Mouse (Mus musculus) heart, embryonic 12.5 days (tissue): Measurements from ENCODE around the gene Ccl4. TPM values are rescaled to one million over a fixed set of nuclear protein-coding genes. Genes with fewer than 3 reads are reported as not detected.

Source experiments
- ATAC-seq: fragments of 200-750 bp; cut with Nextera tagmentation; 2 replicates; pipeline ENCODE4 v1.8.0; 2017; ENCODE audit warnings: moderate TSS enrichment, moderate library complexity; ENCODE audit not compliant: insufficient number of reproducible peaks, low FRiP score
- H3K27ac ChIP-seq: fragments of 300-500 bp; sonication (generic); 2 replicates; pipeline ENCODE4 v1.5.1; 2016; ENCODE audit warnings: mild to moderate bottlenecking, moderate library complexity; ENCODE audit not compliant: poor library complexity, severe bottlenecking
- H3K27me3 ChIP-seq: fragments of 300-500 bp; sonication (generic); replicated peaks from 2 replicates; pipeline ENCODE4 v1.6.1; 2016; ENCODE audit warnings: mild to moderate bottlenecking, moderate library complexity
- H3K36me3 ChIP-seq: fragments of 300-500 bp; sonication (generic); 2 replicates; pipeline ENCODE4 v1.6.1; 2016; ENCODE audit warnings: mild to moderate bottlenecking, moderate library complexity
- H3K4me1 ChIP-seq: fragments of 300-500 bp; sonication (generic); replicated peaks from 2 replicates; pipeline ENCODE4 v1.6.1; 2016; ENCODE audit warnings: mild to moderate bottlenecking
- H3K4me2 ChIP-seq: fragments of 300-500 bp; sonication (generic); 2 replicates; pipeline ENCODE4 v1.6.1; 2016; ENCODE audit warnings: mild to moderate bottlenecking, moderate library complexity
- H3K4me3 ChIP-seq: fragments of 300-500 bp; sonication (generic); 2 replicates; pipeline ENCODE4 v1.5.1; 2016; ENCODE audit warnings: mild to moderate bottlenecking
- H3K9ac ChIP-seq: fragments of 300-500 bp; sonication (generic); 2 replicates; pipeline ENCODE4 v1.6.1; 2016; ENCODE audit warnings: mild to moderate bottlenecking, moderate library complexity
- H3K9me3 ChIP-seq: fragments of 300-500 bp; sonication (generic); replicated peaks from 2 replicates; pipeline ENCODE4 v1.6.1; 2016; ENCODE audit warnings: mild to moderate bottlenecking, moderate library complexity
- WGBS: fragments of 180-500 bp; shearing (Covaris S2); methylation state at CpG from one replicate; pipeline ENCODE4 v1.1.7; 2016; 5-methylcytosine and 5-hydroxymethylcytosine counted together
- polyA plus RNA-seq: library from polyadenylated mRNA; unstranded; fragments of >200 nt; fragmentation: Nextera tagmentation; extraction: Ambion mirVana; gene quantifications from 2 replicates; pipeline ENCODE4 v1.2.1, GENCODE M21; 2016

Gene Ccl4
- polyA plus RNA-seq, result 0.37 and 0.51 TPM in 2 replicates

DNA sequence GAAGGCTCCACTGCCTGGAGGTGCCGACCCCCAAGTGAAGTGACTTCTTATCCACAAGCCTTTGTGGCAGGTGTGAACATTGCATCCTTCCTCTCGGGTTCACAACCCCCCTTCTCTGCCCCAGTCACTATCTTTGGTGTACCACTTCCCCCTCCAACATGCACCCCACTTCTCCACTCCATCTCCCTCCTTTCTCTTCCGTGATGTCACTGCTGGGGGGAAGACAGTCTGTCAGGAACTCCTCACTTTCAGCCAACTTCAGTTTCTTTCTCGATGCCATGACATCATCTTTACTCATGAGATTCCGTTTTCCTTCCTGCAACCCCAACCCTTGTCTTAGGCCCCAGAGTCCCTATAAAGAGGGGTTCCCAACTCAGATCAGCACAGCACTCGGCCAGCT lies at the start of gene Ccl4:
Ccl4 (plus strand) TSS at position 381 of the 400 bp plus-strand sequence.
- no peak for ATAC-seq
- H3K9ac ChIP-seq, result no peak within 1 kb of the TSS
- H3K27ac ChIP-seq, result no peak within 1 kb of the TSS
- no peaks in the 10 kb centered on the region for H3K4me1 ChIP-seq
- no peak within 1 kb of the TSS for H3K4me2 ChIP-seq
- H3K27me3 ChIP-seq, result no peaks in the 10 kb centered on the region
- 61% methylated on average over 6 of the region's 6 CpGs for WGBS
- H3K36me3 ChIP-seq, result no peaks in the 10 kb centered on the region
- H3K4me3 ChIP-seq, result no peak within 1 kb of the TSS
- H3K9me3 ChIP-seq, result no peaks in the 10 kb centered on the region

DNA sequence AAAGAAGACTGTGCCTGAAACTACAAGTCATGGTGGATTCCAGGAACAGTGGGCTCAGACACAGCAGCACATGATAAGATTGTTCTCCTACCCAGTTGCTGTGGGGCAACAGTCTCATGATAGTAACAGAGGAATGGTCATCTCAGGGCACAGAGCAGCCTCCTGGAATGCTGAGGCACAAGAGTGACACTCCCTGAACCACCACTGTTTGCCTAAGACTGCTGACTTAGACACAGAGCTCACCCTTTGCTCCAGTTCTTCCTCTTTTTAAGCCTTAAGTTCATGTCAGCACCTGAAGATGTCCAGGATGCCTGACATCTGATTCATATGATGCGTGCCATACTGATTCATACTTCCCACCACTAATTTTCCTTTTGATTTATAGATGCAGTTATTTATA lies 45.8 kb upstream of the Ccl4 start:
- H3K4me1 ChIP-seq, result no peaks in the 10 kb centered on the region
- no peaks in the 10 kb centered on the region for H3K27me3 ChIP-seq
- no peaks in the 10 kb centered on the region for H3K36me3 ChIP-seq
- no peak overlapping the region for H3K4me2 ChIP-seq
- 78% methylated on average over 1 of the region's 1 CpGs for WGBS
- H3K27ac ChIP-seq, result no peak overlapping the region
- H3K9ac ChIP-seq, result no peak overlapping the region
- ATAC-seq, result no peak
- H3K4me3 ChIP-seq, result no peak overlapping the region
- no peaks in the 10 kb centered on the region for H3K9me3 ChIP-seq

- H3K36me3 ChIP-seq, result no peaks in the 10 kb centered on the region
- no peak overlapping the region for H3K4me3 ChIP-seq
- no peak for ATAC-seq
- H3K27ac ChIP-seq, result no peak overlapping the region
- no peaks in the 10 kb centered on the region for H3K9me3 ChIP-seq
- no peak overlapping the region for H3K9ac ChIP-seq
- WGBS, result 75% methylated on average over 5 of the region's 5 CpGs
- H3K4me1 ChIP-seq, result no peaks in the 10 kb centered on the region
- no peak overlapping the region for H3K4me2 ChIP-seq
- H3K27me3 ChIP-seq, result no peaks in the 10 kb centered on the region
These were observed 44.1 kb upstream of the Ccl4 start for GRCm38 (mm10) chr11:83618238-83618637.

DNA sequence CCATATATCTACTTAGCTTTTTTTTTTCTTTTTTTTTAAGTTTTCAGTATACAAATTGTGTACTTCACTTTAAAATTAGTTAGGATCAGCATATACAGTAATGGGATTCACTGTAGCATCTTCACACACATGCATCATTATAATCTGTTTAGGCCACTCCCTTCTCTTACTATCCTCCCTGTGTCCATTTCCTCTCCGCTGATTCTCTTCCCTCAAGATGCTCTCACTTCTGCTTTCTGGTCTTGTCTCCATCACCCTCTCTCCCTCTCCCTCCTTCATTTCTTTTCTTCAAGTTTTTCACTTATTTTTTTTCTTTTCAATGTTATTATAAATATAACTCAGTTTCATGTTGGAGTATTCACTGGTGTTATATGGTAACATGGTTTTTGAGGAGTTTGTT lies 43.3 kb upstream of the Ccl4 start:
- ATAC-seq, result no peak
- Histone ChIP-seq H3K4me1 (no peaks in the 10 kb centered on the region), H3K36me3 (no peaks in the 10 kb centered on the region), H3K4me2 (no peak overlapping the region), H3K9ac (no peak overlapping the region), H3K27ac (no peak overlapping the region), H3K4me3 (no peak overlapping the region), H3K9me3 (no peaks in the 10 kb centered on the region), H3K27me3 (no peaks in the 10 kb centered on the region)
- 91% methylated on average over 1 of the region's 1 CpGs for WGBS

- Histone ChIP-seq H3K9me3 (no peaks in the 10 kb centered on the region), H3K36me3 (no peaks in the 10 kb centered on the region), H3K27me3 (no peaks in the 10 kb centered on the region), H3K4me2 (no peak overlapping the region), H3K4me3 (no peak overlapping the region), H3K4me1 (no peaks in the 10 kb centered on the region), H3K27ac (no peak overlapping the region), H3K9ac (no peak overlapping the region)
- no peak for ATAC-seq
- WGBS, result 82% methylated on average over 3 of the region's 3 CpGs
These were observed 38.8 kb upstream of the Ccl4 start for GRCm38 (mm10) chr11:83623586-83623985.

DNA sequence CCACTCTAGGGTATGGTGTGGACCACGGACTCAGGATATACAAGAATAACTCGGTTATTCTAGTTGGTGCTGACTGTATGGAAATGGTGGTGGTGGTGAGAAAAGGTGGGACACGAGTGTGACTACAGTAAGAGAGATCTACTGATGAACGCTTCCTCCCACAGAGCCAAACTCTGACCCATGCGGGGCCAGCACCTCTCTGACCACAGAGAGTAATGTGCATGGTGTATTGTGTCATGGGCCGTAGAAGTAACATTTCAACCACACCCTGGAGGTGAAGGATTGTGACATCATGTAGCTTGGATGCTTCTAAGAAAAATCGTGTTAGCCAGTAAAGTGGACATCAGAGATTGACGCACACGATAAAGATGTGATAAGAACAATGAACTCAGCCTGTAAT lies 33.6 kb upstream of the Ccl4 start:
- ATAC-seq, result no peak
- Histone ChIP-seq H3K4me1 (peaks cover 13% of the 10 kb centered on the region), H3K4me3 (no peak overlapping the region), H3K27ac (no peak overlapping the region), H3K4me2 (no peak overlapping the region), H3K9ac (no peak overlapping the region), H3K9me3 (no peaks in the 10 kb centered on the region), H3K27me3 (no peaks in the 10 kb centered on the region), H3K36me3 (no peaks in the 10 kb centered on the region)
- 81% methylated on average over 9 of the region's 9 CpGs for WGBS

DNA sequence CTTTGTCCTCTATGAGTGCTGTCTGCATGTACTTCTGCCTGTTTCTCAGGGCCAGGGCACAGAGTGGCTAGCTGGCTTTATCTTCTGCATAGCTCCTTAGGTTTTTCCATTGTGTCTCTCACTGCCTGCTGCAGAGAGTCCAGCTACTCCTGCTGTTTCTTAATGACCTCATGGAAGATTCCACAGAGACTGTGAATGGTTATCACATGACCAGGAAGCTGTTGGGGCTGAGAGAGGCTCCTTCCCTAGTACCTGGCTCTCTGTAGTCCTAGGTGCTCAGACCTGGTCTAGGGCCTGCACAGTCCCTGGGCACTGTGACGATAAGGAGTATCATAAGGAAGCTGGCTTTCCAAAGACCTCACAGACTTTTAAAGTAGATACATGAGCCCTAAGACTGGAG lies 31.8 kb upstream of the Ccl4 start:
- H3K4me1 ChIP-seq, result peaks cover 14% of the 10 kb centered on the region
- 82% methylated on average over 1 of the region's 1 CpGs for WGBS
- no peak overlapping the region for H3K4me3 ChIP-seq
- H3K9ac ChIP-seq, result no peak overlapping the region
- no peaks in the 10 kb centered on the region for H3K36me3 ChIP-seq
- no peak overlapping the region for H3K4me2 ChIP-seq
- peak; percentile 51; the same call in 1 of the 2 replicates for ATAC-seq
- no peaks in the 10 kb centered on the region for H3K9me3 ChIP-seq
- no peaks in the 10 kb centered on the region for H3K27me3 ChIP-seq
- no peak overlapping the region for H3K27ac ChIP-seq

DNA sequence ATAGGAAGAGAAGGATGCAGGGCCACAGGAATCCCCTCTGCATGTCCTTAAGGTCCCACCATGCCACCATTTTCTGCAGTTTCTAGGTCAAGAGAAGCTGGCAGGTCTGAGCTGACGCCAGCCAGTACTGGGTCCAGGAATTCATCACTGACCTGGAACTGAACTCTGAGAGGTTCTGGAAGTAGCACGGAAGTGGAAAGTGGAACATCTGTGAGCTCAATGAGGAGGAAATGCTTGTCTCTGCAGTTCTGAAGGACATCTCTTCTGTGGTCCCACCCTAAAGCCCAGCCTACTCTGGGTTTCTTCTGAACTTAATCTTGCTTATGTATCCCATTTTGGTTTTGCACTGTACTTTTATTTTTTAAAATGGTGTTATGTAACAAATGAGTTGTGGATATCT lies 31.3 kb upstream of the Ccl4 start:
- H3K9ac ChIP-seq, result no peak overlapping the region
- H3K4me2 ChIP-seq, result no peak overlapping the region
- H3K36me3 ChIP-seq, result no peaks in the 10 kb centered on the region
- H3K4me3 ChIP-seq, result no peak overlapping the region
- peaks cover 14% of the 10 kb centered on the region for H3K4me1 ChIP-seq
- H3K27ac ChIP-seq, result no peak overlapping the region
- ATAC-seq, result no peak
- 62% methylated on average over 2 of the region's 2 CpGs for WGBS
- no peaks in the 10 kb centered on the region for H3K9me3 ChIP-seq
- H3K27me3 ChIP-seq, result no peaks in the 10 kb centered on the region

- Histone ChIP-seq H3K36me3 (no peaks in the 10 kb centered on the region), H3K9ac (no peak overlapping the region), H3K27ac (no peak overlapping the region), H3K4me2 (no peak overlapping the region), H3K9me3 (no peaks in the 10 kb centered on the region), H3K4me3 (no peak overlapping the region), H3K4me1 (peaks cover 14% of the 10 kb centered on the region), H3K27me3 (no peaks in the 10 kb centered on the region)
- no peak for ATAC-seq
- 57% methylated on average over 4 of the region's 4 CpGs for WGBS
These were observed 29.6 kb upstream of the Ccl4 start for GRCm38 (mm10) chr11:83632744-83633143.

GRCm38 (mm10) chr11:83634425-83634824 lies 28.0 kb upstream of the Ccl4 start:
- Histone ChIP-seq H3K9me3 (no peaks in the 10 kb centered on the region), H3K36me3 (no peaks in the 10 kb centered on the region), H3K4me2 (no peak overlapping the region), H3K27ac (no peak overlapping the region), H3K27me3 (no peaks in the 10 kb centered on the region), H3K9ac (no peak overlapping the region), H3K4me1 (peaks cover 14% of the 10 kb centered on the region), H3K4me3 (no peak overlapping the region)
- WGBS, result 70% methylated on average over 4 of the region's 4 CpGs
- no peak for ATAC-seq

GRCm38 (mm10) chr11:83634898-83635297 lies 27.5 kb upstream of the Ccl4 start:
- Histone ChIP-seq H3K4me2 (no peak overlapping the region), H3K36me3 (no peaks in the 10 kb centered on the region), H3K27me3 (no peaks in the 10 kb centered on the region), H3K9ac (no peak overlapping the region), H3K9me3 (no peaks in the 10 kb centered on the region), H3K4me1 (peaks cover 14% of the 10 kb centered on the region), H3K27ac (no peak overlapping the region), H3K4me3 (no peak overlapping the region)
- 88% methylated on average over 2 of the region's 2 CpGs for WGBS
- no peak for ATAC-seq

DNA sequence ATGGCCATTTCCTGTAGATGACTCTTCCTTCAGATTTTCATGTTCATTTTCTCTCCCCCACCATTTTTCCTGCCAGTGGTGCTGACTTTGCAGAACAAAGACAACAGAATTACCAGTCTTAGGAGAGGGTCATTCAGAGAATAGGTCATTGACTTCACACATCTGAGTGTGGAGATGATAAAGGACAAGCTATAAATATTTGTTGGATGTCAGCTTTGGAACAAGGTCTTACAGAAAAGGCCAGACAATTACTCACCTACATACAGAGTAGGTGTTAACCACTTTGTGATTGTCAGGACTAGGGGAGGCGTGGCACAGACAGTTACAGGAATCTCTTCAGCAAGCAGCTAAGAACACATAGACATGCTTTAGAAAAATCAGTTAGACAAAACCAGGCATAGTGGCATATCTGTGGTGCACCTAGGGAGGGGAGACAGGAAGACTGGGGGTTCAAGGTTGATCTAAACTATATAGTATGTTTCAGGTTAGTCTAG lies 25.6 kb upstream of the Ccl4 start:
- Histone ChIP-seq H3K4me3 (no peak overlapping the region), H3K9ac (no peak overlapping the region), H3K4me2 (no peak overlapping the region), H3K4me1 (peaks cover 7% of the 10 kb centered on the region), H3K27ac (no peak overlapping the region), H3K9me3 (no peaks in the 10 kb centered on the region), H3K36me3 (no peaks in the 10 kb centered on the region), H3K27me3 (no peaks in the 10 kb centered on the region)
- 49% methylated on average over 1 of the region's 1 CpGs for WGBS
- no peak for ATAC-seq
